Mouse (Mus musculus): ENCODE data around the gene Hist1h2bq. TPM values are rescaled to one million over a fixed set of nuclear protein-coding genes. Genes with fewer than 3 reads are reported as not detected.
A peak's percentile ranks its signal among the peaks of the same experiment; 100 is the strongest.
"Not testable (repeated sequence)": the region's sequence is repeated elsewhere in the genome, so short reads cannot be mapped to it uniquely, and the experiment has no call there.

Hist1h2bq gene
- 3.0 and 4.5 TPM in 2 replicates for polyA plus RNA-seq (2015; fragmentation: Nextera tagmentation; extraction: Ambion mirVana)

DNA sequence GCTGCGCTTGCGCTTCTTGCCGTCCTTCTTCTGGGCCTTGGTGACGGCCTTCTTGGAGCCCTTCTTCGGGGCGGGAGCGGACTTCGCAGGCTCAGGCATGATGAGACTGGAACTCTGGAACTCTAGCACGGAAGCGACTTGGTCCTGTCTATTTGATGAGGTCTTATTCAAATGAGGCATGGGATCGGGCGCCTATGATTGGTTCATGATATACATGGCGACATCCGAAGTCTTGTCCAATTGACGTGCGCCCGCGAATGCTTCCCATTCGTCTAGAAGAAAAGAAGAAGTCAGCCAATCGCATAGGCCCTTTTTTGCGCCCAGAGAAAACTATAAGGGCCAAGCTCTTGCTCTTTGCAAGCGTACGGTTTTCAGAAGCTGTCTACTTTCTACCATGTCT, at the start of gene Hist1h2bq, which contains the start of gene Hist1h2ao:
Gene Hist1h2bq, minus strand, starts transcription at position 125 of the 400 bp plus-strand sequence.
Gene Hist1h2ao, plus strand, starts transcription at position 393 of the 400 bp plus-strand sequence.
- H3K4me1 ChIP-seq (ENCODE audit: insufficient read depth, low read depth, low read length); H3K9ac ChIP-seq (replicated peaks; ENCODE audit: low read depth); H3K9me3 ChIP-seq (ENCODE audit: low read length); H3K4me2 ChIP-seq (replicated peaks; ENCODE audit: low read depth, low read length); DNase-seq (ENCODE audit: low spot score); H3K36me3 ChIP-seq (ENCODE audit: insufficient read depth, low read length); H3K4me3 ChIP-seq (ENCODE audit: low read depth, low read length); H3K27ac ChIP-seq (ENCODE audit: low read length); H3K27me3 ChIP-seq (replicated peaks; ENCODE audit: insufficient read depth, low read length): not testable (repeated sequence)
- WGBS: no CpG with 5 or more reads among the region's 23 CpGs
- ATAC-seq: peak; percentile 96

DNA sequence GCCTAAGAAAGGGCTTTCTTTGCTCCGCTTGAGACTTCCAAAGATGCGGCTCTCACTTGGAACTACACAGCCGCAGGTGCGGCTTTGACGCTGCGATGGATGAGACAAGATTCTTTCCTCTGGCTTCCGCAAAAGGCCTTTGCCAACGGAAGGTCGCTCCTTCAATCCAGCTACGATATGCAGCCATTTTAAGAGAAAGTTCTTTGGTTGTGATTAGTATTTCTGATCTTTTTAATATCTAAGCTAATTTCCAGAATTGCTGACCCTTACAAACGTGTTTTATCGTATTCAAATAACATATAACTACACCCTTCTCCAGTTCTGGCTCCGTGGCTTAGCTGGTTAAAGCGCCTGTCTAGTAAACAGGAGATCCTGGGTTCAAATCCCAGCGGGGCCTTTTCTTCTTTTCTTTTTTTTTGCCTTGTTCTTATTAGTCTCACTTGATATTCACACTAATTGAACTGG, 45.7 kb upstream of the Hist1h2bq start:
- Histone ChIP-seq H3K9ac (replicated peaks; ENCODE audit: low read depth) (no peak overlapping the region), H3K4me3 (ENCODE audit: low read depth, low read length) (peak overlapping the region; percentile 24; the same call in 1 of the 2 replicates), H3K27me3 (replicated peaks; ENCODE audit: insufficient read depth, low read length) (no peaks in the 10 kb centered on the region), H3K36me3 (ENCODE audit: insufficient read depth, low read length) (no peaks in the 10 kb centered on the region), H3K9me3 (ENCODE audit: low read length) (no peaks in the 10 kb centered on the region), H3K27ac (ENCODE audit: low read length) (no peak overlapping the region), H3K4me1 (ENCODE audit: insufficient read depth, low read depth, low read length) (no peaks in the 10 kb centered on the region), H3K4me2 (replicated peaks; ENCODE audit: low read depth, low read length) (peak overlapping the region; percentile 36)
- DNase-seq (ENCODE audit: low spot score): peak; percentile 18
- no peak for ATAC-seq
- WGBS: 2% methylated on average over 15 of the region's 15 CpGs
- TF ChIP-seq EP300 (IDR thresholded peaks at IDR 0.05): no peak
- TF ChIP-seq CTCF (IDR thresholded peaks at IDR 0.05): no peak

DNA sequence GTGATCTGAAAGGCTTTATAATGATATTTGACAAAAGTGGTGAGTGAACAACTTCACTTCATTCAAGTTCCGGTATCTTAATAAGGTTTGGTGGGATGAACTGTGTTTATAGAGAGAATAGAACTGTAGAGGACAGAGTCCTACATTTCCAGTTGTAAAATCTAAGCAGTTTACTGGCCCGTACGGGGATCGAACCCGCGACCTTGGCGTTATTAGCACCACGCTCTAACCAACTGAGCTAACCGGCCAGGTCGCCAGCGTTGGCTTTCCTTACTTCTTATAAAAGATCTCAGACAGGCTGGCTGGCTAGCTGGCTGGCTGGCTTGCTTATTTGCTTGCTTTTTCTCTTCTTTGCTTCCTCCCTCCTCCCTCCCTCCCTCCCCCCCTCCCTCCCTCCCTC, 45.1 kb upstream of the Hist1h2bq start:
- peak overlapping the region; percentile 24; the same call in 1 of the 2 replicates for H3K4me3 ChIP-seq (ENCODE audit: low read depth, low read length)
- H3K9ac ChIP-seq (replicated peaks; ENCODE audit: low read depth): no peak overlapping the region
- no peak overlapping the region for H3K27ac ChIP-seq (ENCODE audit: low read length)
- H3K4me1 ChIP-seq (ENCODE audit: insufficient read depth, low read depth, low read length): no peaks in the 10 kb centered on the region
- H3K36me3 ChIP-seq (ENCODE audit: insufficient read depth, low read length): no peaks in the 10 kb centered on the region
- TF ChIP-seq EP300 (IDR thresholded peaks at IDR 0.05) (no peak), CTCF (IDR thresholded peaks at IDR 0.05) (no peak)
- no peak for ATAC-seq
- WGBS: 3% methylated on average over 11 of the region's 11 CpGs
- peak overlapping the region; percentile 36; the same call in 1 of the 2 replicates for H3K4me2 ChIP-seq (replicated peaks; ENCODE audit: low read depth, low read length)
- no peaks in the 10 kb centered on the region for H3K9me3 ChIP-seq (ENCODE audit: low read length)
- no peaks in the 10 kb centered on the region for H3K27me3 ChIP-seq (replicated peaks; ENCODE audit: insufficient read depth, low read length)
- peak; percentile 9 for DNase-seq (ENCODE audit: low spot score)

DNA sequence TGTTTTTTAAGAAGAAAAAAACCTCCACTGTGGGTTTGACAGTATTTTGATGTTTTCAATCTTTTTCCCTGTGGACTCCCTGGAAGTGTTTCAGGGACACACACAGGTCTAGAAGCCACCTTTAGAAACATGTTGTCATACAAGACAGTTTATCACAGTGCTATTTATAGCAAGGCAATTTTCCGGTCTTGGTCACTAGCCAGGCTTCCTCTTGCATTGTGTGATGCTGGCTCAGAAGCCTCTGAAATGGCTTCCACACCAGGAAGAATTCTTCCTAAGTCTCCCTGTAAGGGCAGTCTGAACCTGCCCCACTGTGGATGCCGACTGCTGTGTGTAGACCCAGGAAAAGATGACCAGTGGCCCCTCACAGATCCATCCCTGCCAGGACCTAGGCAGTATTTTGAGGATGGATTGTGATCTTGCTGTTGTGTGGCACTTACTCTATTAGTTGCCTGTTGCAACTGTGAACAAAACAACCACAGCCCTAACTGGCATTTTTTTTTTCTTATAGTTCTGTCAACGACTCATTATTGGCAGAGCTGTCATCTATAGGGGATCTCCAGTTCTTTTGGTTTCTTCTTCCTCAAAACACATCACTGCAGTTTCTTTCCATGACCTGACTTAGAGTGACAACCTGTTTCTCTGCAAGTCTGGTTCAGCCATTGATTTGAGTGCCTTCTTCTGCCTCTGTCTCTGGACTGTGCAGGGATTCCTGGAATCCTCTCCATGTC, 42.4 kb upstream of the Hist1h2bq start:
- Histone ChIP-seq H3K4me3 (ENCODE audit: low read depth, low read length) (no peak overlapping the region), H3K27me3 (replicated peaks; ENCODE audit: insufficient read depth, low read length) (no peaks in the 10 kb centered on the region), H3K9ac (replicated peaks; ENCODE audit: low read depth) (no peak overlapping the region), H3K9me3 (ENCODE audit: low read length) (no peaks in the 10 kb centered on the region), H3K4me1 (ENCODE audit: insufficient read depth, low read depth, low read length) (no peaks in the 10 kb centered on the region), H3K36me3 (ENCODE audit: insufficient read depth, low read length) (no peaks in the 10 kb centered on the region), H3K4me2 (replicated peaks; ENCODE audit: low read depth, low read length) (no peak overlapping the region), H3K27ac (ENCODE audit: low read length) (no peak overlapping the region)
- no peak for DNase-seq (ENCODE audit: low spot score)
- 39% methylated on average over 3 of the region's 3 CpGs for WGBS
- TF ChIP-seq CTCF (IDR thresholded peaks at IDR 0.05) (no peak), EP300 (IDR thresholded peaks at IDR 0.05) (no peak)
- ATAC-seq: no peak

DNA sequence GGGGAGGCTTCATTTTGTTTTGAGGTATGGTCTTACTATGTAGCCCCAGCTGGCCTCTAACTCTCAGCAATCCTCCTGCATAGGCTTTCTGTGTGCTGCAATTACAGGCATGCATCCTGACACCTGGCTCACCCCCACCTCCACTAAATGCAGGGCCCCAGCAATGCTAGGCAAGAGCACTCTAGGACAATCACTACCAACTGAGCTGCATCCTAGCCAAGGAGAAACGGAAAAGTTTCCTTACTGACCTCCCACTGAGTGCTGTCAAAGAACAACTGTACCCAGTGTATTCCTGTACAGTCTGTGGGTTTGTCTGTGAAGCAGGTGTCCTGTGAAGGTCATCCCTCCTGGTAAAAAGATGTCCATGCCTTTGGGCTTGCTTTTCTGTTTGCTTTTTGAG, 40.7 kb upstream of the Hist1h2bq start:
- not testable (repeated sequence) for ATAC-seq; H3K4me1 ChIP-seq (ENCODE audit: insufficient read depth, low read depth, low read length); H3K4me2 ChIP-seq (replicated peaks; ENCODE audit: low read depth, low read length); H3K9ac ChIP-seq (replicated peaks; ENCODE audit: low read depth); H3K4me3 ChIP-seq (ENCODE audit: low read depth, low read length); DNase-seq (ENCODE audit: low spot score); H3K9me3 ChIP-seq (ENCODE audit: low read length); H3K27ac ChIP-seq (ENCODE audit: low read length); H3K36me3 ChIP-seq (ENCODE audit: insufficient read depth, low read length); H3K27me3 ChIP-seq (replicated peaks; ENCODE audit: insufficient read depth, low read length)
- 43% methylated on average over 1 of the region's 1 CpGs for WGBS

DNA sequence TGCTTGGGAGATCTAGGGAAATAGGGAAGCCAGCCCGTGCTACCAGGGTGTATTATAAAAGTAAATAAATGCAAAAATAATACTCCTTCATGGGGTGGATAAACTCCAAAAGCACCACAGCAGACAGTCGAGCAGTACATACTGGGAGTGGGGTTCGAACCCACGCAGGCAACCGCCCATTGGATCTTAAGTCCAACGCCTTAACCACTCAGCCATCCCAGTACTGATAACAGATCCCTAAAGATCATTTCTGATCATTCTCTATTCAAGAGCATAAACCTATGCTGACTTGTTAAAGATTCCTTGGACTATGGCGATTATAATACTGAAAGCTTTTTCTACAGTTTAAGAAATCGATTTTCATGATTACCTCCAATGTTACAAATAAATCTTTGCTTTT, 37.9 kb upstream of the Hist1h2bq start:
- no peak overlapping the region for H3K9ac ChIP-seq (replicated peaks; ENCODE audit: low read depth)
- H3K36me3 ChIP-seq (ENCODE audit: insufficient read depth, low read length): no peaks in the 10 kb centered on the region
- no peaks in the 10 kb centered on the region for H3K4me1 ChIP-seq (ENCODE audit: insufficient read depth, low read depth, low read length)
- H3K4me3 ChIP-seq (ENCODE audit: low read depth, low read length): no peak overlapping the region
- H3K27me3 ChIP-seq (replicated peaks; ENCODE audit: insufficient read depth, low read length): no peaks in the 10 kb centered on the region
- H3K4me2 ChIP-seq (replicated peaks; ENCODE audit: low read depth, low read length): no peak overlapping the region
- H3K27ac ChIP-seq (ENCODE audit: low read length): no peak overlapping the region
- no peaks in the 10 kb centered on the region for H3K9me3 ChIP-seq (ENCODE audit: low read length)
- ATAC-seq (no peak), DNase-seq (ENCODE audit: low spot score) (no peak)
- no peak for TF ChIP-seq CTCF (IDR thresholded peaks at IDR 0.05)
- 37% methylated on average over 8 of the region's 8 CpGs for WGBS

DNA sequence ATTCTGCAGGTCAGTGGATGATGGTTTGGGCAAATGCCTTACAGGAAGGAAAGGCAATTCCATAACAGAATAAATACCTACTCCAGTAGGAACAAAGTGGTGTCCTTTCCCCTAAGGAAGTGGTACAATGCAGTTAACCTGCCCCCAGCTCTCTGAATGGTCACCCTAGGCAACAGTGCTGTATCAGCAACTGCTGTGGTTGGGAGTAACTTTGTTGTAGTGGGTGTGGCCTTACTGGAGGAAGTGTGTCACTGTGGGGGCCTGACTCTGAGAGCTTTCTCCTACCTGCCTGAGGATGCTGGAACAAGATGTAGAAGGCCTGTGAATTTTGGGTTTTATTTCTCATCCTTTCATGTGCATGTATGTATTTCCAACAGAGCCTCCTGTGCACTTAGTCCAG, 36.4 kb upstream of the Hist1h2bq start:
- H3K9me3 ChIP-seq (ENCODE audit: low read length): not testable (repeated sequence)

DNA sequence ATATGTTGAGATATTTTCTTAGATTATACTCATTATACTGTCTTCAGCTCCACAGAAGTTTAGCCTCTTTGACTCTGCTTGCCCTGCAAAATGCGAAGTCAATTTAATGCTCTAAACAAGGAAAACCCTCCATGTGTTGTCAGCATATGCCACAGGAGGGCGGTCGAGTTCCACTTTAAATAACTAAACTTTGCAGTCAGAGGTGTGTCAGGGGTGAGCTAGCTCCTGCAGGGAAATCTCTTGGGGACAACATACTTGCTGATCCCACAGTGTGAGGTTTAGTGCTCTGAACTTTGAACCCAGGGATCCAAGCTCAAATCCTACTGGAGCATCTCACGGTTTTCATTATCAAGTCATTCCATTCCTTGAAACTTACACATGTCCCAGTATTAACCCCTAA, 30.5 kb upstream of the Hist1h2bq start:
- not testable (repeated sequence) for H3K4me1 ChIP-seq (ENCODE audit: insufficient read depth, low read depth, low read length); H3K27me3 ChIP-seq (replicated peaks; ENCODE audit: insufficient read depth, low read length); H3K4me2 ChIP-seq (replicated peaks; ENCODE audit: low read depth, low read length); H3K36me3 ChIP-seq (ENCODE audit: insufficient read depth, low read length); H3K4me3 ChIP-seq (ENCODE audit: low read depth, low read length); H3K9ac ChIP-seq (replicated peaks; ENCODE audit: low read depth); DNase-seq (ENCODE audit: low spot score); H3K9me3 ChIP-seq (ENCODE audit: low read length); H3K27ac ChIP-seq (ENCODE audit: low read length)
- peak; percentile 81 for ATAC-seq
- no CpG with 5 or more reads among the region's 4 CpGs for WGBS

More for the DNA sequence above, 36.4 kb upstream of the Hist1h2bq start:
- H3K27ac ChIP-seq (ENCODE audit: low read length); ATAC-seq; H3K27me3 ChIP-seq (replicated peaks; ENCODE audit: insufficient read depth, low read length); H3K4me2 ChIP-seq (replicated peaks; ENCODE audit: low read depth, low read length); H3K9ac ChIP-seq (replicated peaks; ENCODE audit: low read depth); H3K4me3 ChIP-seq (ENCODE audit: low read depth, low read length); H3K4me1 ChIP-seq (ENCODE audit: insufficient read depth, low read depth, low read length); DNase-seq (ENCODE audit: low spot score); H3K36me3 ChIP-seq (ENCODE audit: insufficient read depth, low read length): not testable (repeated sequence)

DNA sequence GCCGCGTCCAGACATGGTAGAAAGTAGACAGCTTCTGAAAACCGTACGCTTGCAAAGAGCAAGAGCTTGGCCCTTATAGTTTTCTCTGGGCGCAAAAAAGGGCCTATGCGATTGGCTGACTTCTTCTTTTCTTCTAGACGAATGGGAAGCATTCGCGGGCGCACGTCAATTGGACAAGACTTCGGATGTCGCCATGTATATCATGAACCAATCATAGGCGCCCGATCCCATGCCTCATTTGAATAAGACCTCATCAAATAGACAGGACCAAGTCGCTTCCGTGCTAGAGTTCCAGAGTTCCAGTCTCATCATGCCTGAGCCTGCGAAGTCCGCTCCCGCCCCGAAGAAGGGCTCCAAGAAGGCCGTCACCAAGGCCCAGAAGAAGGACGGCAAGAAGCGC, 23.5 kb upstream of the Hist1h2bq start, which contains the start of the genes Hist1h2ap and Hist1h2br:
Gene Hist1h2ap, minus strand, starts transcription at position 47 of the 400 bp plus-strand sequence.
Gene Hist1h2br, plus strand, starts transcription at position 283 of the 400 bp plus-strand sequence.
- H3K27ac ChIP-seq (ENCODE audit: low read length); H3K4me3 ChIP-seq (ENCODE audit: low read depth, low read length); DNase-seq (ENCODE audit: low spot score); H3K4me2 ChIP-seq (replicated peaks; ENCODE audit: low read depth, low read length); H3K4me1 ChIP-seq (ENCODE audit: insufficient read depth, low read depth, low read length); H3K9me3 ChIP-seq (ENCODE audit: low read length); H3K9ac ChIP-seq (replicated peaks; ENCODE audit: low read depth); H3K27me3 ChIP-seq (replicated peaks; ENCODE audit: insufficient read depth, low read length); H3K36me3 ChIP-seq (ENCODE audit: insufficient read depth, low read length): not testable (repeated sequence)
- WGBS: no CpG with 5 or more reads among the region's 24 CpGs
- peak; percentile 94 for ATAC-seq

Measured in lung, postnatal 0 days (tissue).